Mouse (Mus musculus) forebrain, embryonic 15.5 days (tissue): ENCODE measurements around the gene Enox2. TPM values are rescaled to one million over a fixed set of nuclear protein-coding genes. Genes with fewer than 3 reads are reported as not detected.

Experiments used
- ATAC-seq: fragments of 200-750 bp; cut with Nextera tagmentation; replicated peaks from 2 replicates; pipeline ENCODE4 v1.8.0; 2017; ENCODE audit warnings: mild to moderate bottlenecking, moderate TSS enrichment, moderate library complexity
- H3K27ac ChIP-seq: fragments of 300-500 bp; sonication (generic); replicated peaks from 2 replicates; pipeline ENCODE4 v1.5.1; 2015; ENCODE audit warnings: mild to moderate bottlenecking, inconsistent platforms
- H3K27me3 ChIP-seq: fragments of 300-500 bp; sonication (generic); 2 replicates; pipeline ENCODE4 v1.6.1; 2015; ENCODE audit warnings: inconsistent platforms
- H3K36me3 ChIP-seq: fragments of 300-500 bp; sonication (generic); 2 replicates; pipeline ENCODE4 v1.6.1; 2015; ENCODE audit warnings: mild to moderate bottlenecking, inconsistent platforms
- H3K4me1 ChIP-seq: fragments of 300-500 bp; sonication (generic); 2 replicates; pipeline ENCODE4 v1.6.1; 2015; ENCODE audit warnings: inconsistent platforms
- H3K4me2 ChIP-seq: fragments of 300-500 bp; sonication (generic); replicated peaks from 2 replicates; pipeline ENCODE4 v1.6.1; 2015; ENCODE audit warnings: mild to moderate bottlenecking, inconsistent platforms
- H3K4me3 ChIP-seq: fragments of 300-500 bp; sonication (generic); 2 replicates; pipeline ENCODE4 v1.5.1; 2015; ENCODE audit warnings: mild to moderate bottlenecking, inconsistent platforms
- H3K9ac ChIP-seq: fragments of 300-500 bp; sonication (generic); replicated peaks from 2 replicates; pipeline ENCODE4 v1.6.1; 2015; ENCODE audit warnings: mild to moderate bottlenecking, inconsistent platforms
- H3K9me3 ChIP-seq: fragments of 300-500 bp; sonication (generic); 2 replicates; pipeline ENCODE4 v1.6.1; 2016; ENCODE audit warnings: inconsistent platforms
- WGBS: fragments of 180-500 bp; shearing (Covaris S2); methylation state at CpG from one replicate; pipeline ENCODE4 v1.1.7; 2015; ENCODE audit warnings: mixed read lengths; 5-methylcytosine and 5-hydroxymethylcytosine counted together
- polyA plus RNA-seq: library from polyadenylated mRNA; unstranded; fragments of >200 nt; fragmentation: Nextera tagmentation; extraction: Ambion mirVana; gene quantifications from 2 replicates; pipeline ENCODE4 v1.2.1, GENCODE M21; 2015

The Enox2 gene
- polyA plus RNA-seq, 1 experiment from 2014 or later, result 8.5 TPM

- no peak overlapping the region for H3K4me3 ChIP-seq
- no peaks in the 10 kb centered on the region for H3K36me3 ChIP-seq
- H3K4me1 ChIP-seq, result no peaks in the 10 kb centered on the region
- H3K9me3 ChIP-seq, result no peaks in the 10 kb centered on the region
- H3K9ac ChIP-seq, result no peak overlapping the region
- 80% methylated on average over 2 of the region's 2 CpGs for WGBS
- ATAC-seq, result no peak
- no peak overlapping the region for H3K4me2 ChIP-seq
- no peaks in the 10 kb centered on the region for H3K27me3 ChIP-seq
- no peak overlapping the region for H3K27ac ChIP-seq
Observed at GRCm38 (mm10) chrX:48984451-48984850, 303.6 kb downstream of the Enox2 start.

Other genes starting within 250 kb of the Enox2 start
- gene Arhgap36, start 175.7 kb upstream of the Enox2 start, polyA plus RNA-seq, result 0.84 and 1.3 TPM in 2 replicates